Mouse (Mus musculus): Measurements from ENCODE around the gene Nlk. TPM values are rescaled to one million over a fixed set of nuclear protein-coding genes. Genes with fewer than 3 reads are reported as not detected.
A peak's percentile ranks its signal among the peaks of the same experiment; 100 is the strongest.

Nlk gene
- total RNA-seq, 2 experiments from 2014 or later, result 26.7 to 29.8 TPM

DNA sequence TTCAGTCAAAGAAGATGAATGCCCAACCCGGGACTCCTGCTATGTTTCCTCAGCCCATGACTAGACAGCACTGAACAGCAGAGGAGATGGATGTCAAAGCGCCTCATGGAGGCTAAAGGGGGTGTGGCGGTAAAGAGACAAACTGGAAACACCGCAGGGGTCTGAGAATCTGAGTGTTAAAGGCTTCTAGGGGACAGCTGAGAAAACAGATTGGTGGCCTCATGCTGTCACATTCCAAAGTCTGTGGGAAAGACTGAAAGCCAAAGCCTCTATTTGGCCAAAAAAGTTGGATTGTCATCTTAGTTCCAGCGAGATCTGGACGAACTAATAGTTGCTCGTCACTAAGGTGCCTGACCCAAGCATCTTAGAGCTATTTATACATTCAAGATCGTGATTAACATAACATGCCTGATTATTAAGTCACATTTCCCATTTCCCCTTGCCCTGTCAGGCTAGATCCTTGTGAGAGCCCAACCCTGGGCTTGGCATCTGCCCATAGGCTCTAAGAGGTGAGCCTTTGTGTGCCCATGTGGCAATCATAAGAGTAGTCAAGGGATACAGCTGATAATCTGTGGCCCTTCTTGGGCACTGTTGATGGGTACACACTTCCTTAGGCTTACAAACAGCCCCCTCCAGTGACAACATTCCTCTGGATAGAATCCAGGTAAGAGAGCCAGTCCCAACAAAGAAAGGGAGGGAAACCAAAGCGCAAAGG is 173.8 kb downstream of the Nlk start:
- ATAC-seq (replicated peaks; ENCODE audit: low FRiP score, low TSS enrichment, poor library complexity, severe bottlenecking), result no peak

DNA sequence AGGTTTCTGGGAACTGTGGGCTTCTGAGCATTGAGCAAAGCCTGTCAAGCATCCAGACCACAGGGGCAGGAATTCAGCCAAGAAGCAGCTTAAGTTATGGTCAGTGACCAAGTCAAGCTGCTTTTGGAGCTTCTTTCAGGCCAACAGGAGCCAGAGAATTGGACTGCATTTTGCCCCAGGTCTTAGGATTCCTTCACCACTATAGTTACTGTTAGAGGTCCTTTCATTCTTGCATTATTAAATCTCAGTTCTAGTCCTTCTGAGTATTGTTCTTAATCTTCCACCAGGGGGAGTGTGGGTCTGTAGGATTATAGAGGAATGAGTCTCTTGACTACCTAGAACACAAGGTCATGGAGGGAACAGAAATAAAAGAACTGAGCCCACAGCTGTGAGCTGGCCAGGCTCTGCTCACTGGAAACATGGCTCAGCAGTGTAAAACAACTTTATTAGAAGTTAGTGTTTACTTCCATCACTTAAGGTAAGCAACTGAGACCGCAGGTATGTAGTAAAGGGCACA is 174.6 kb downstream of the Nlk start:
- ATAC-seq (replicated peaks; ENCODE audit: low FRiP score, low TSS enrichment, poor library complexity, severe bottlenecking), result peak; percentile 36; the same call in 1 of the 2 replicates

DNA sequence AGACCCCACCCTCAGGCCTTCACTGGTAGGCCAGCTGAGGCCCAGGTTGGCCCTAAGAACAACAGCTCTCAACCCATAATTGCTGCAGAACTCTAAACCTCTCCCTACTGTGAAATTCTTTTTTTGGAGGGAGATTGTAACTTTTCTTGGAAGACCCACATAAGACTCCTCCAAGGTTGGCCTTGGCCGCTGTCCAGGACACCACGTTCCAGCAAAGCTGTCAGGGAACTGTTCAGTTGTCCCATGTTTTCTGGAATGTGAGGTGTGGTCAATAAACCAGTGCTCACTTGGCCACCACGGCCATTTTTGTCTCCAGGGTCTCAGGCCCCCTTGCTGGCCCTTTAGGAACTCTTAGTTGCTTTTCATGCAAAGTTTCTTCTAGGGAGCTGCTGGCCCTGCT is 175.3 kb downstream of the Nlk start:
- ATAC-seq (replicated peaks; ENCODE audit: low FRiP score, low TSS enrichment, poor library complexity, severe bottlenecking), result no peak

DNA sequence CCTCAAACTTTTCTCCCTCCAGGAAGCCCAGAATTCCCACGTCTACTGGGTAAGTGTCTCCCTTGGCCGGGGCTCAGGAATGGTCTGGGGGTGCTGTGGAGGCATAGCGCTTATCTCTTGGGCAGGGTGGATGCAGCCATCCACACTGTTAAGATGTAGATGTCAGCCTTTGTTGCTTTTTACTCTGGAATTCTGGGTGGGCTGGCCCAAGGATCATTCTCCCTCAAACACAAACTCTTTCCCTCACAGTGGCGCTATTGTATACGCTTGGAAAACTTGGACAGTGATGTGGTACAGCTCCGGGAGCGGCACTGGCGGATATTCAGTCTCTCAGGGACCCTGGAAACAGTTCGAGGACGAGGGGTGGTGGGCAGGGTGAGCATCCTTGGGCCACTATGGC is 178.2 kb downstream of the Nlk start:
- no peak for ATAC-seq (replicated peaks; ENCODE audit: low FRiP score, low TSS enrichment, poor library complexity, severe bottlenecking)

Other genes with a start within 250 kb of the Nlk start
- 2.6 and 3.6 TPM in 2 replicates for gene Slc46a1, start 231.7 kb downstream of the Nlk start, total RNA-seq (2014; fragmentation: Nextera tagmentation)
- 0.56 and 0.76 TPM in 2 replicates for gene Slc46a1, start 231.7 kb downstream of the Nlk start, total RNA-seq (2017)
- not detected in 2 replicates for gene Sarm1, start 199.6 kb downstream of the Nlk start, total RNA-seq (2014; fragmentation: Nextera tagmentation)
- gene Sarm1, start 199.6 kb downstream of the Nlk start, total RNA-seq (2017), result 0.88 TPM in 1 of 2 replicates, not detected in the other
- gene Vtn, start 198.3 kb downstream of the Nlk start, total RNA-seq (2014; fragmentation: Nextera tagmentation), result not detected in 2 replicates
- not detected in 2 replicates for gene Vtn, start 198.3 kb downstream of the Nlk start, total RNA-seq (2017)
- not detected in 2 replicates for gene Sebox, start 193.9 kb downstream of the Nlk start, total RNA-seq (2014; fragmentation: Nextera tagmentation)
- gene Sebox, start 193.9 kb downstream of the Nlk start, total RNA-seq (2017), result not detected in 2 replicates
- gene Tmem199, start 185.2 kb downstream of the Nlk start, total RNA-seq (2014; fragmentation: Nextera tagmentation), result 26.3 and 34.8 TPM in 2 replicates
- 33.1 and 39.0 TPM in 2 replicates for gene Tmem199, start 185.2 kb downstream of the Nlk start, total RNA-seq (2017)
- 104 and 105 TPM in 2 replicates for gene Poldip2, start 185.2 kb downstream of the Nlk start, total RNA-seq (2014; fragmentation: Nextera tagmentation)
- 79.8 and 81.7 TPM in 2 replicates for gene Poldip2, start 185.2 kb downstream of the Nlk start, total RNA-seq (2017)
- 2.5 and 4.6 TPM in 2 replicates for gene Tnfaip1, start 161.0 kb downstream of the Nlk start, total RNA-seq (2014; fragmentation: Nextera tagmentation)
- gene Tnfaip1, start 161.0 kb downstream of the Nlk start, total RNA-seq (2017), result 0.15 and 2.7 TPM in 2 replicates
- 57.8 and 83.5 TPM in 2 replicates for gene Ift20, start 161.0 kb downstream of the Nlk start, total RNA-seq (2014; fragmentation: Nextera tagmentation)
- 142 and 156 TPM in 2 replicates for gene Ift20, start 161.0 kb downstream of the Nlk start, total RNA-seq (2017)
- 63.3 and 72.9 TPM in 2 replicates for gene Tmem97, start 146.6 kb downstream of the Nlk start, total RNA-seq (2014; fragmentation: Nextera tagmentation)
- 59.7 and 64.4 TPM in 2 replicates for gene Tmem97, start 146.6 kb downstream of the Nlk start, total RNA-seq (2017)
- 27.0 and 42.5 TPM in 2 replicates for gene Ccnq, start 54.4 kb upstream of the Nlk start, total RNA-seq (2014; fragmentation: Nextera tagmentation)
- gene Ccnq, start 54.4 kb upstream of the Nlk start, total RNA-seq (2017), result 30.9 and 32.6 TPM in 2 replicates
- gene Lyrm9, start 129.2 kb upstream of the Nlk start, total RNA-seq (2014; fragmentation: Nextera tagmentation), result 13.9 and 15.4 TPM in 2 replicates
- gene Lyrm9, start 129.2 kb upstream of the Nlk start, total RNA-seq (2017), result 38.5 and 91.6 TPM in 2 replicates
- not detected in 2 replicates for gene Nos2, start 223.4 kb upstream of the Nlk start, total RNA-seq (2014; fragmentation: Nextera tagmentation)
- gene Nos2, start 223.4 kb upstream of the Nlk start, total RNA-seq (2017), result not detected in 2 replicates

Measured in megakaryocyte-erythroid progenitor cell, adult 5-6 weeks (primary cell).